Mouse (Mus musculus) monocyte, adult 59 days (primary cell): ENCODE measurements around the gene Mtmr10. TPM values are rescaled to one million over a fixed set of nuclear protein-coding genes. Genes with fewer than 3 reads are reported as not detected.

Experiments used
- total RNA-seq, 2 experiments: library from RNA; stranded (reverse); gene quantifications; one replicate each; pipeline ENCODE4 v1.2.4; 2023

The Mtmr10 gene
- 10 to 100 TPM; 51.9 to 57.9 TPM for total RNA-seq

GRCm38 (mm10) chr7:64287414-64288091 is at the start of gene Mtmr10:
Gene Mtmr10 (plus strand): TSS chr7:64287653.

GRCm38 (mm10) chr7:64373830-64374562 is 86.5 kb downstream of the Mtmr10 start, which contains the start of gene Fan1:
Gene Fan1 (minus strand): TSS chr7:64374095.

Other genes with a start within 250 kb of the Mtmr10 start
- gene Trpm1, start 133.8 kb upstream of the Mtmr10 start, total RNA-seq, result not detected
- gene Fan1, start 86.4 kb downstream of the Mtmr10 start, total RNA-seq, result 1 to 10 TPM; 3.9 to 4.9 TPM
- 10 to 100 TPM; 31.2 to 36.3 TPM for gene Mphosph10, start 104.6 kb downstream of the Mtmr10 start, total RNA-seq
- gene Mcee, start 105.0 kb downstream of the Mtmr10 start, total RNA-seq, result 10 to 100 TPM; 21.2 to 23.1 TPM
- gene Apba2, start 214.1 kb downstream of the Mtmr10 start, total RNA-seq, result not detected